Mouse (Mus musculus) lung, postnatal 0 days (tissue): Measurements from ENCODE around the gene 5730522E02Rik. TPM values are rescaled to one million over a fixed set of nuclear protein-coding genes. Genes with fewer than 3 reads are reported as not detected.

ENCODE experiments used
- ATAC-seq: fragments of 200-750 bp; cut with Nextera tagmentation; 2 replicates; pipeline ENCODE4 v1.8.0; 2017; ENCODE audit warnings: moderate library complexity
- DNase-seq: peaks from one replicate; pipeline ENCODE4 v3.0.0-alpha.2; 2016; ENCODE audit warnings: low spot score
- H3K27ac ChIP-seq: fragments of 300-500 bp; sonication (generic); 2 replicates; pipeline ENCODE4 v1.5.1; 2014; ENCODE audit warnings: antibody characterized with exemption, mild to moderate bottlenecking, low read length, mixed read lengths
- H3K27me3 ChIP-seq: fragments of 300-500 bp; sonication (generic); replicated peaks from 2 replicates; pipeline ENCODE4 v1.6.1; 2014; ENCODE audit warnings: low read length, mixed read lengths; ENCODE audit not compliant: insufficient read depth
- H3K36me3 ChIP-seq: fragments of 300-500 bp; sonication (generic); 2 replicates; pipeline ENCODE4 v1.6.1; 2014; ENCODE audit warnings: low read length, mixed read lengths; ENCODE audit not compliant: insufficient read depth
- H3K4me1 ChIP-seq: fragments of 300-500 bp; sonication (generic); 2 replicates; pipeline ENCODE4 v1.6.1; 2014; ENCODE audit warnings: antibody characterized with exemption, low read depth, low read length, mixed read lengths; ENCODE audit not compliant: insufficient read depth
- H3K4me2 ChIP-seq: fragments of 300-500 bp; sonication (generic); replicated peaks from 2 replicates; pipeline ENCODE4 v1.6.1; 2014; ENCODE audit warnings: low read depth, mild to moderate bottlenecking, low read length, moderate library complexity, mixed read lengths
- H3K4me3 ChIP-seq: fragments of 300-500 bp; sonication (generic); 2 replicates; pipeline ENCODE4 v1.5.1; 2014; ENCODE audit warnings: low read depth, low read length
- H3K9ac ChIP-seq: fragments of 300-500 bp; sonication (generic); replicated peaks from 2 replicates; pipeline ENCODE4 v1.6.1; 2014; ENCODE audit warnings: low read depth, mild to moderate bottlenecking
- H3K9me3 ChIP-seq: fragments of 300-500 bp; sonication (generic); 2 replicates; pipeline ENCODE4 v1.6.1; 2016; ENCODE audit warnings: low read length, mixed read lengths
- CTCF ChIP-seq: IDR thresholded peaks from 2 replicates; pipeline ENCODE4 v1.5.1; 2016; ENCODE audit warnings: antibody characterized with exemption, mild to moderate bottlenecking
- EP300 ChIP-seq: IDR thresholded peaks from 2 replicates; pipeline ENCODE4 v1.6.1; 2016; ENCODE audit warnings: antibody characterized with exemption, mild to moderate bottlenecking, control low read depth
- WGBS: fragments of 180-500 bp; shearing (Covaris S2); extraction: QIAGEN DNeasy Blood & Tissue Kit; methylation state at CpG from one replicate; pipeline ENCODE4 v1.1.7; 2014; 5-methylcytosine and 5-hydroxymethylcytosine counted together
- polyA plus RNA-seq: library from polyadenylated mRNA; unstranded; fragments of >200 nt; fragmentation: Nextera tagmentation; extraction: Ambion mirVana; gene quantifications from 2 replicates; pipeline ENCODE4 v1.2.1, GENCODE M21; 2015

The 5730522E02Rik gene
- polyA plus RNA-seq, 1 experiment from 2014 or later: 0.42 TPM

DNA sequence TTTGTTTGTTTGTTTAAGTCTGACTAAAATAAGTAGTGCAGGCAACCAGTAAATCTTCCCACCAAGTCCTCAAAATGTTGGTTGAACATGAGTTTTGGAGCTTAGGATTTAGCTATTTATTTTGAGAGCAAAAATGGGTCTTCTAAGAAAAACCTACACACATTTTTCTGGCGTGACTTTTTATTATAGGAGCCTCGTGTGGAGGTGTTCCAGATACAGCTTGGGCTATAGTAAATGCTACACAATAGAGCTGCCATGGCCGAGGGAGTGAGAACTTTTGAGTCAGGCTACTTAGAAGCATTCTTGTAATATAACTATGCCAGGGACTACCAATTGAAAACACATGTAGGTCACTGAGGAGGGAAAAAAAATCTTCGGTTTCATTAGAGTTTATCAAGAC, 540.5 kb downstream of the 5730522E02Rik start:
- H3K4me2 ChIP-seq: no peak overlapping the region
- no peak overlapping the region for H3K4me3 ChIP-seq
- no peaks in the 10 kb centered on the region for H3K36me3 ChIP-seq
- no peak overlapping the region for H3K27ac ChIP-seq
- WGBS: 49% methylated on average over 4 of the region's 4 CpGs
- H3K27me3 ChIP-seq: no peaks in the 10 kb centered on the region
- H3K4me1 ChIP-seq: no peaks in the 10 kb centered on the region
- DNase-seq: no peak
- no peak for TF ChIP-seq CTCF
- TF ChIP-seq EP300: no peak
- H3K9ac ChIP-seq: no peak overlapping the region
- ATAC-seq: no peak
- no peaks in the 10 kb centered on the region for H3K9me3 ChIP-seq

GRCm38 (mm10) chr11:25664562-25665104, 545.9 kb downstream of the 5730522E02Rik start:
- TF ChIP-seq CTCF: no peak
- TF ChIP-seq EP300: no peak
- Histone ChIP-seq H3K27me3 (no peaks in the 10 kb centered on the region), H3K27ac (no peak overlapping the region), H3K9ac (no peak overlapping the region), H3K9me3 (no peaks in the 10 kb centered on the region), H3K4me1 (no peaks in the 10 kb centered on the region), H3K4me2 (no peak overlapping the region), H3K36me3 (no peaks in the 10 kb centered on the region), H3K4me3 (no peak overlapping the region)
- ATAC-seq (no peak), DNase-seq (no peak)
- WGBS: 59% methylated on average over 3 of the region's 3 CpGs

DNA sequence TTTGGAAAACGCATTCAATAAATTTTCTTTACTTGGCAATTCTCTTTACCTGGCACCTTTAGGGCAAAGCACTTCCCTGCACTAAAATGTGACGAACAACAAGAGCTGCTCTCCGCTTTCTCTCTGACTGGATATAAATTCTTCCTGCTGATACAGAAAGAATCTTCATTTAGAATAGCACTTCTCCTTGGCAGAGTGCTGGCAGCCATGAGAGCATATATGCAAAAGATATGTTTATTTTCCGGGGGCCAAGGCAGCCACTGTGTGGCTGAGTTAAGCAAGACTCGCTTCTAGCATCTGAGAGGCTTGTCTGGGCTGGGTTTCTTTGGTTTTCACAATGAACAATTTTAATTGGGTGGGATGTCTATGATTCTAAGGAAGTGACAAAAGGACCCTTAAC, 564.3 kb downstream of the 5730522E02Rik start:
- Histone ChIP-seq H3K9me3 (no peaks in the 10 kb centered on the region), H3K27ac (no peak overlapping the region), H3K4me1 (no peaks in the 10 kb centered on the region), H3K4me3 (no peak overlapping the region), H3K27me3 (no peaks in the 10 kb centered on the region), H3K9ac (no peak overlapping the region), H3K36me3 (no peaks in the 10 kb centered on the region), H3K4me2 (no peak overlapping the region)
- ATAC-seq: no peak
- no peak for DNase-seq
- TF ChIP-seq EP300 (no peak), CTCF (no peak)
- WGBS: 55% methylated on average over 5 of the region's 5 CpGs

- DNase-seq: no peak
- ATAC-seq: no peak
- Histone ChIP-seq H3K27ac (no peak overlapping the region), H3K9me3 (no peaks in the 10 kb centered on the region), H3K4me1 (no peaks in the 10 kb centered on the region), H3K4me2 (no peak overlapping the region), H3K4me3 (no peak overlapping the region), H3K36me3 (no peaks in the 10 kb centered on the region), H3K9ac (no peak overlapping the region), H3K27me3 (no peaks in the 10 kb centered on the region)
- WGBS: 59% methylated on average over 22 of the region's 22 CpGs
- no peak for TF ChIP-seq EP300
- no peak for TF ChIP-seq CTCF
Observed at GRCm38 (mm10) chr11:25644767-25645622, 565.6 kb downstream of the 5730522E02Rik start.

DNA sequence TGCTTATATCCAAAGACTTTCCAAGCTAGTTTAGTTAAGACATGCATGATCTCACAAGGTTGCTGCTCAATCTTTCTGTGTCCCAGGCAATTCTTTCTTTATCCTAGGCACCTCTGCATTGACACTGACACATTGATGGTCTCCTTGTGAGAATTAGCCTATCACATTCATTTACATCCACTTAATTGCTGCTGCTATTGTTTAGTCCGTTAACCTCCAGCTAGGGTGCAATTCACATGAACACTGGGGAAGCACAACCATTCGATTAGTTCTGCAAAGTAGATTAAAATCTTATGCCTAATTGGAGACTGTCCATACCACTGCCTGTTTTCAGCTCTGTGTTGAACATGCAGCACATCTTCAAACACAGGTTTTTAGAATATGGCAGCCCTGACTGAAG, 603.7 kb downstream of the 5730522E02Rik start:
- Histone ChIP-seq H3K36me3 (no peaks in the 10 kb centered on the region), H3K4me3 (no peak overlapping the region), H3K4me2 (no peak overlapping the region), H3K27ac (no peak overlapping the region), H3K9me3 (no peaks in the 10 kb centered on the region), H3K9ac (no peak overlapping the region), H3K27me3 (no peaks in the 10 kb centered on the region), H3K4me1 (no peaks in the 10 kb centered on the region)
- no peak for DNase-seq
- WGBS: 76% methylated on average over 2 of the region's 2 CpGs
- ATAC-seq: no peak
- TF ChIP-seq CTCF: no peak
- no peak for TF ChIP-seq EP300

DNA sequence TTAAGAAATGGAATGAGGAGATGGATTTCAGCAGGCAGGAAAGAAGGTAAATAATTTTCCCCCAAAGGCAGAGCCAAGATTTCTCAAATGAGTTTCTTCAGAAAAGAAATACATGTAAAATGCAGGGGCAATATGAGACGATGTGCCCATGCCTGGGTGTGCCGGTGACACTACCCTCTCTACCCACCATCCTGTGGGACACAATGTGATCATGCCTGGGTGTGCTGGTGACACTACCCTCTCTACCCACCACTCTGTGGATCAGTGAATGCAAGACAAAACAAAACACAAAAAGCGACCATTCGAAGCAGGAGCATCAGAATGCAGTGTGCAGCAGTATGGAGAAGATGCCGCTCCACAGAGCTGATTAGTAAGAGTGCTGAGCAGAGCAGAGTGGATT, 610.5 kb downstream of the 5730522E02Rik start:
- Histone ChIP-seq H3K4me2 (no peak overlapping the region), H3K4me3 (no peak overlapping the region), H3K9me3 (no peaks in the 10 kb centered on the region), H3K4me1 (no peaks in the 10 kb centered on the region), H3K27me3 (no peaks in the 10 kb centered on the region), H3K36me3 (no peaks in the 10 kb centered on the region), H3K9ac (no peak overlapping the region), H3K27ac (no peak overlapping the region)
- no peak for DNase-seq
- ATAC-seq: no peak
- 86% methylated on average over 5 of the region's 5 CpGs for WGBS
- TF ChIP-seq EP300: no peak
